Mouse (Mus musculus) CH12.LX (cell line): Measurements from ENCODE around the gene Gm8764.
"Not testable (repeated sequence)": the region's sequence is repeated elsewhere in the genome, so short reads cannot be mapped to it uniquely, and the experiment has no call there.

ENCODE experiments used
- CHD2 ChIP-seq: IDR thresholded peaks from 2 replicates; pipeline ENCODE4 v1.6.1; 2011; ENCODE audit warnings: low read length, improper control_type of control experiment
- CTCF ChIP-seq, 2 experiments: IDR thresholded peaks in 1 of 2; conservative IDR thresholded peaks in 1 of 2; 2 replicates each; pipeline ENCODE4 v1.5.1; 2011 to 2012; ENCODE audit warnings: low read depth in 2 of 2, low read length in 2 of 2, improper control_type of control experiment in 1 of 2, inconsistent platforms in 1 of 2, mild to moderate bottlenecking in 1 of 2, moderate library complexity in 1 of 2

- not testable (repeated sequence) for TF ChIP-seq CTCF (conservative IDR thresholded peaks at IDR 0.05 in 1 of 2, IDR thresholded peaks at IDR 0.05 in 1 of 2; ENCODE audit: low read depth in 2 of 2, low read length in 2 of 2); CHD2
These were observed 8.4 kb downstream of the Gm8764 start, which contains the start of gene Gm21304 for GRCm38 (mm10) chr10:104168215-104168614.
